Mouse (Mus musculus): ENCODE data around the gene S100a11. TPM values are rescaled to one million over a fixed set of nuclear protein-coding genes. Genes with fewer than 3 reads are reported as not detected.
"Not testable (repeated sequence)": the region's sequence is repeated elsewhere in the genome, so short reads cannot be mapped to it uniquely, and the experiment has no call there.

The S100a11 gene
- polyA plus RNA-seq (2012), result 0.24 and 0.37 TPM in 2 replicates

DNA sequence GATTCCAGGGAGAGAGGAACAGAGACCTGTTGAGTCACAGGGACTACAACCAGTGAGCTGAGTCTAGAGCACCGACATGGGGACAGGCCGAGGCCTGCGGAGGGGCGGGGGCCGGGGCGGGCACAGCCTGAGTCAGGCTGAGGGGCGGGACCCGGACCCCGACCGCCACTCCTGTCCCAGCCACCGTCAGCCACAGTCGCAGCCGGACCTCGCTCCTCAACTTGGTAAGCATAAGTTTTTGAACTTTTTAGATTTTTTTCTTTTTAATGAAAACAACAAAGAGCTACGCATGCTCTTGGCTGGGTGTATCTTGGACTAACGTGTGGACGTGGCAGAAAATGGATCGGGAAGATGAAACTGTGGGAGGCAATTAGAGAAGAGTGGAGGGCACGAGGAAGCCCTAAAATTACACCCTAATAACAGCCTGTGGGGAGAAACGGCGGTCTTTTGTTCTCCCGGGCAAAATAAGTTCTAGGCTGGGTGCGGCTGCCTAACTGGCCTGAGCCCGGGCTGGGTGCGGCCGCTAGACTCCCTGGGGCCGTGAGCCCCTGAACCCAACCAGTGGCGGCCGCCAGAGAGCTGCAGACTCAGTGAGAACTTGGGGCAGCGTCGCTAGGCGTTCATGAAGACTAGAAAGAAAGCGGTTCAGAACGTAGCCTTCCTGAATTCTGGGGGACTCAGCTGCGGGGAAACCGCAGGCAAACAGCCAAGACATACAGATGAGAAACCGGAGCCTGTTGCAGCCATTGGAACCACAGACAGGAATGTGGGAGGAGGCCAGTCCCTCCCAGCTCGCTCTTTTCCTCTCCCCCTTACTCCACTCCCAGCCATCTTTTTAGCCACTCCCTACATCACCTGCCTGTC, at the start of gene S100a11:
TSS of gene S100a11 (plus strand) at position 159 of the 864 bp plus-strand sequence.
- Histone ChIP-seq H3K4me1 (ENCODE audit: control insufficient read depth) (peaks cover 6% of the 10 kb centered on the region), H3K4me3 (replicated peaks) (peak within 1 kb of the TSS; percentile 53), H3K27me3 (ENCODE audit: control insufficient read depth) (no peaks in the 10 kb centered on the region), H3K36me3 (ENCODE audit: control insufficient read depth) (no peaks in the 10 kb centered on the region), H3K9me3 (ENCODE audit: control insufficient read depth, low read length) (no peaks in the 10 kb centered on the region)
- no peak for TF ChIP-seq TAL1 (IDR thresholded peaks at IDR 0.05; ENCODE audit: low read length)
- TF ChIP-seq GATA1 (IDR thresholded peaks at IDR 0.05; ENCODE audit: low read length), result no peak

DNA sequence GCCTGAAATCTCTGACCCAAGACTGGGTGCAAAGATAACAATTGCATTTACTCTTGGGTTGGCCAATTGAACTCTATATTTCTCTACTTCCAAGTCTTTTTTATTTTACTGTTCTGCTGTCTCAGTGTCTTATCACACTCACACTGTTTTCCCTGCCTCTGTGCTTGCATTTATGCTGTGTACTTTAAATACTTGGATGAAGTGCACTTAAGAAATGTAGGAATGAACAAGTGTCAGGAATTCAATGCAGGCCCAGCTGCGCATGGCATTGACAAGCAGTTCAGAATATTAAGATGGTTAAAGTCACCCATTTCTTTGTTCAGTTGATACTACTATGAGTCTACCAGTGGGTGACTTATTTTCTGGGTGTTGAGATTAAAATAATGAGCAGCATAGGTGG, 40.2 kb upstream of the S100a11 start:
- Histone ChIP-seq H3K27me3 (ENCODE audit: control insufficient read depth) (no peaks in the 10 kb centered on the region), H3K4me3 (replicated peaks) (no peak overlapping the region), H3K36me3 (ENCODE audit: control insufficient read depth) (no peaks in the 10 kb centered on the region), H3K4me1 (ENCODE audit: control insufficient read depth) (no peaks in the 10 kb centered on the region), H3K9me3 (ENCODE audit: control insufficient read depth, low read length) (no peaks in the 10 kb centered on the region)
- TF ChIP-seq TAL1 (IDR thresholded peaks at IDR 0.05; ENCODE audit: low read length), result no peak
- TF ChIP-seq GATA1 (IDR thresholded peaks at IDR 0.05; ENCODE audit: low read length), result no peak

GRCm38 (mm10) chr3:93481982-93482616, 38.2 kb upstream of the S100a11 start:
- no peaks in the 10 kb centered on the region for H3K27me3 ChIP-seq (ENCODE audit: control insufficient read depth)

DNA sequence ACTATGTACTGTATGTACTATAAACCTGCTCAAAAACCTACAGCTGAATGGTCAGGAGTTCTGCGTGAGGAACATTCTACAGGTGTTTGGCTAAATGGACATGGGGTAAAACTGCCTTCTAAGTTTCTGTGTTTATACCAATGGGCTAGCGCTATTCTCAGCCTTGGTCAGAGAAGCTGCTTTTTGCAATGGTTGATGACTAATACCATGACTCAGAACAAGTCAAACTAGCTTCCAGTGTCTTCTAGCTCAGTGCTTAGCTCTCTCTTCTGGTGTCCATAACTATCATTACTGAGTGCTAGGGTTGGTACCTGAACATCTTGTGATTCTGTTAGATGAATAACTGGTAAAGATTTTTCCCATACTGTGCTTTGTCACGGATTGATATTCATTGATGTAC, 34.7 kb upstream of the S100a11 start:
- TF ChIP-seq TAL1 (IDR thresholded peaks at IDR 0.05; ENCODE audit: low read length) (no peak), GATA1 (IDR thresholded peaks at IDR 0.05; ENCODE audit: low read length) (no peak)
- no peaks in the 10 kb centered on the region for H3K4me1 ChIP-seq (ENCODE audit: control insufficient read depth)
- no peaks in the 10 kb centered on the region for H3K9me3 ChIP-seq (ENCODE audit: control insufficient read depth, low read length)
- no peaks in the 10 kb centered on the region for H3K36me3 ChIP-seq (ENCODE audit: control insufficient read depth)
- no peaks in the 10 kb centered on the region for H3K27me3 ChIP-seq (ENCODE audit: control insufficient read depth)
- H3K4me3 ChIP-seq (replicated peaks), result no peak overlapping the region

More at GRCm38 (mm10) chr3:93481982-93482616, 38.2 kb upstream of the S100a11 start:
- H3K4me3 ChIP-seq (replicated peaks), result no peak overlapping the region
- H3K36me3 ChIP-seq (ENCODE audit: control insufficient read depth), result no peaks in the 10 kb centered on the region
- H3K4me1 ChIP-seq (ENCODE audit: control insufficient read depth), result no peaks in the 10 kb centered on the region
- H3K9me3 ChIP-seq (ENCODE audit: control insufficient read depth, low read length), result no peaks in the 10 kb centered on the region
- TF ChIP-seq TAL1 (IDR thresholded peaks at IDR 0.05; ENCODE audit: low read length) (no peak), GATA1 (IDR thresholded peaks at IDR 0.05; ENCODE audit: low read length) (no peak)

- Histone ChIP-seq H3K9me3 (ENCODE audit: control insufficient read depth, low read length) (no peaks in the 10 kb centered on the region), H3K4me3 (replicated peaks) (no peak overlapping the region), H3K27me3 (ENCODE audit: control insufficient read depth) (no peaks in the 10 kb centered on the region), H3K4me1 (ENCODE audit: control insufficient read depth) (no peaks in the 10 kb centered on the region), H3K36me3 (ENCODE audit: control insufficient read depth) (no peaks in the 10 kb centered on the region)
- TF ChIP-seq GATA1 (IDR thresholded peaks at IDR 0.05; ENCODE audit: low read length) (no peak), TAL1 (IDR thresholded peaks at IDR 0.05; ENCODE audit: low read length) (no peak)
Measured at GRCm38 (mm10) chr3:93488541-93488940, 31.7 kb upstream of the S100a11 start.

DNA sequence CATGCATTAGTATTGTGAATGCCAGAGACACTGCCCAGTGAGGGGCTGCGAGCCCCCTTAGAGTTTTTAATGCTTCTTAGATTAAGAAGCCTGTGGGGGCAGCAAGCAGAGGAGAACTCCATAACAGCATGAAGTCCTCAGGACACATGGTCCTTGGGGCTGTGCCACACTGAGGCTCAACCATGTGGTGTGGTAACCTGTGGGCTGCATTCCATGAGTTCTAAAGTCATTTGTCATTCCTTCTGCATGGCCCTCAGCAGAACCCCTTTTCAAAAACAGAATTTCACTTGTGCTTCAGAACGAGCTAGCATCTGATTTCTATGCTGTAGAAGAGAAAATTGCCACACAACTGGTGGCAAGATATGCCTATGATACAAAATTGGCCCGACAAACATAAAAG, 28.1 kb upstream of the S100a11 start:
- H3K4me1 ChIP-seq (ENCODE audit: control insufficient read depth), result no peaks in the 10 kb centered on the region
- no peak for TF ChIP-seq GATA1 (IDR thresholded peaks at IDR 0.05; ENCODE audit: low read length)
- TF ChIP-seq TAL1 (IDR thresholded peaks at IDR 0.05; ENCODE audit: low read length), result no peak
- no peaks in the 10 kb centered on the region for H3K9me3 ChIP-seq (ENCODE audit: control insufficient read depth, low read length)
- H3K36me3 ChIP-seq (ENCODE audit: control insufficient read depth), result no peaks in the 10 kb centered on the region
- H3K4me3 ChIP-seq (replicated peaks), result no peak overlapping the region
- H3K27me3 ChIP-seq (ENCODE audit: control insufficient read depth), result no peaks in the 10 kb centered on the region

GRCm38 (mm10) chr3:93493992-93494391, 26.3 kb upstream of the S100a11 start:
- Histone ChIP-seq H3K4me3 (replicated peaks) (no peak overlapping the region), H3K27me3 (ENCODE audit: control insufficient read depth) (no peaks in the 10 kb centered on the region), H3K36me3 (ENCODE audit: control insufficient read depth) (no peaks in the 10 kb centered on the region), H3K4me1 (ENCODE audit: control insufficient read depth) (no peaks in the 10 kb centered on the region), H3K9me3 (ENCODE audit: control insufficient read depth, low read length) (no peaks in the 10 kb centered on the region)
- no peak for TF ChIP-seq GATA1 (IDR thresholded peaks at IDR 0.05; ENCODE audit: low read length)
- TF ChIP-seq TAL1 (IDR thresholded peaks at IDR 0.05; ENCODE audit: low read length), result no peak

GRCm38 (mm10) chr3:93494774-93495173, 25.5 kb upstream of the S100a11 start:
- H3K4me3 ChIP-seq (replicated peaks); H3K27me3 ChIP-seq (ENCODE audit: control insufficient read depth); H3K4me1 ChIP-seq (ENCODE audit: control insufficient read depth); H3K9me3 ChIP-seq (ENCODE audit: control insufficient read depth, low read length); H3K36me3 ChIP-seq (ENCODE audit: control insufficient read depth): not testable (repeated sequence)

- H3K36me3 ChIP-seq (ENCODE audit: control insufficient read depth), result no peaks in the 10 kb centered on the region
- no peaks in the 10 kb centered on the region for H3K9me3 ChIP-seq (ENCODE audit: control insufficient read depth, low read length)
- no peaks in the 10 kb centered on the region for H3K27me3 ChIP-seq (ENCODE audit: control insufficient read depth)
- H3K4me3 ChIP-seq (replicated peaks), result no peak overlapping the region
- no peaks in the 10 kb centered on the region for H3K4me1 ChIP-seq (ENCODE audit: control insufficient read depth)
- TF ChIP-seq TAL1 (IDR thresholded peaks at IDR 0.05; ENCODE audit: low read length) (no peak), GATA1 (IDR thresholded peaks at IDR 0.05; ENCODE audit: low read length) (no peak)
Measured at GRCm38 (mm10) chr3:93497131-93497530, 23.2 kb upstream of the S100a11 start.

Data from erythroblast, embryonic 14.5 days (primary cell).